Mouse (Mus musculus) heart, embryonic 16.5 days (tissue): Measurements from ENCODE around the gene Slc4a11. TPM values are rescaled to one million over a fixed set of nuclear protein-coding genes. Genes with fewer than 3 reads are reported as not detected.
"Not testable (repeated sequence)": the region's sequence is repeated elsewhere in the genome, so short reads cannot be mapped to it uniquely, and the experiment has no call there.

ENCODE experiments used
- ATAC-seq: fragments of 200-750 bp; cut with Nextera tagmentation; replicated peaks from 2 replicates; pipeline ENCODE4 v1.8.0; 2017; ENCODE audit warnings: moderate number of reproducible peaks; ENCODE audit not compliant: insufficient read depth, low FRiP score; ENCODE audit errors: extremely low read depth
- H3K27ac ChIP-seq: fragments of 300-500 bp; sonication (generic); 2 replicates; pipeline ENCODE4 v1.5.1; 2014; ENCODE audit warnings: mild to moderate bottlenecking, low read length, control low read depth, moderate library complexity
- H3K27me3 ChIP-seq: fragments of 300-500 bp; sonication (generic); 2 replicates; pipeline ENCODE4 v1.6.1; 2014; ENCODE audit warnings: low read length, mixed read lengths; ENCODE audit not compliant: control insufficient read depth, insufficient read depth
- H3K36me3 ChIP-seq: fragments of 300-500 bp; sonication (generic); 2 replicates; pipeline ENCODE4 v1.6.1; 2014; ENCODE audit not compliant: control insufficient read depth, insufficient read depth
- H3K4me1 ChIP-seq: fragments of 300-500 bp; sonication (generic); 2 replicates; pipeline ENCODE4 v1.6.1; 2014; ENCODE audit warnings: low read length, mixed read lengths; ENCODE audit not compliant: control insufficient read depth, insufficient read depth
- H3K4me2 ChIP-seq: fragments of 300-500 bp; sonication (generic); 2 replicates; pipeline ENCODE4 v1.6.1; 2014; ENCODE audit warnings: low read depth, mild to moderate bottlenecking, control low read depth, low read length
- H3K4me3 ChIP-seq: fragments of 300-500 bp; sonication (generic); 2 replicates; pipeline ENCODE4 v1.5.1; 2014; ENCODE audit warnings: mild to moderate bottlenecking, control low read depth, low read length
- H3K9ac ChIP-seq: fragments of 300-500 bp; sonication (generic); 2 replicates; pipeline ENCODE4 v1.6.1; 2014; ENCODE audit warnings: low read length, control low read depth
- H3K9me3 ChIP-seq: fragments of 300-500 bp; sonication (generic); replicated peaks from 2 replicates; pipeline ENCODE4 v1.6.1; 2016; ENCODE audit warnings: low read length; ENCODE audit not compliant: control insufficient read depth
- WGBS: fragments of 180-500 bp; shearing (Covaris S2); extraction: QIAGEN DNeasy Blood & Tissue Kit; methylation state at CpG from one replicate; pipeline ENCODE4 v1.1.7; 2014; 5-methylcytosine and 5-hydroxymethylcytosine counted together
- polyA plus RNA-seq: library from polyadenylated mRNA; unstranded; fragments of >200 nt; fragmentation: Nextera tagmentation; extraction: Ambion mirVana; gene quantifications from 2 replicates; pipeline ENCODE4 v1.2.1, GENCODE M21; 2015

Gene Slc4a11
- polyA plus RNA-seq, 1 experiment from 2014 or later: 0.34 TPM

GRCm38 (mm10) chr2:130663342-130663741 is 34.0 kb downstream of the Slc4a11 start:
- Histone ChIP-seq H3K36me3 (peaks cover 26% of the 10 kb centered on the region), H3K4me2 (peak overlapping the region; percentile 87), H3K4me3 (peak overlapping the region; percentile 80; the same call in 1 of the 2 replicates), H3K4me1 (peaks cover 13% of the 10 kb centered on the region), H3K27ac (no peak overlapping the region), H3K9me3 (no peaks in the 10 kb centered on the region), H3K9ac (peak overlapping the region; percentile 24), H3K27me3 (no peaks in the 10 kb centered on the region)
- no peak for ATAC-seq
- 86% methylated on average over 11 of the region's 11 CpGs for WGBS

DNA sequence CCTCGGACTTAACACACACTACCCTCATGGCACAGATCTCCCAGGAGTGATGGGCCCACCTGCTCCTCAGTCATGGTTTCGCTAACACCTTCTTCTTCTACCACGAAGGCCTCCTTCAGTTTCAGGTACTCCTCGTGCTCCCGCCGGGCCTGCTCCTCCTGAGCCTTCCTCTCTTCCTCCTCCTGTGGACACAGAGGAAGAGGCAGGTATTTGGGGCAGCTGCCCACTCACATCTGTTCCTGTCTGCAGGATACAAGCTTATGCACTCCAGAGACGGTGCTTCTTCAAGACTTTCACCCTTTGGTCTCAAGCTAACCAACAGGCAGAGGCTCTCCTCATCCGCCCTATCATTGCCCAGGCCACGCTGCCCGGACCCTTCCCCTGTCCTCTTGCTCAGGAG is 38.8 kb downstream of the Slc4a11 start:
- Histone ChIP-seq H3K36me3 (peaks cover 51% of the 10 kb centered on the region), H3K27me3 (no peaks in the 10 kb centered on the region), H3K4me2 (no peak overlapping the region), H3K4me1 (peaks cover 3% of the 10 kb centered on the region), H3K9ac (no peak overlapping the region), H3K27ac (no peak overlapping the region), H3K9me3 (no peaks in the 10 kb centered on the region), H3K4me3 (no peak overlapping the region)
- no peak for ATAC-seq
- 97% methylated on average over 10 of the region's 10 CpGs for WGBS

DNA sequence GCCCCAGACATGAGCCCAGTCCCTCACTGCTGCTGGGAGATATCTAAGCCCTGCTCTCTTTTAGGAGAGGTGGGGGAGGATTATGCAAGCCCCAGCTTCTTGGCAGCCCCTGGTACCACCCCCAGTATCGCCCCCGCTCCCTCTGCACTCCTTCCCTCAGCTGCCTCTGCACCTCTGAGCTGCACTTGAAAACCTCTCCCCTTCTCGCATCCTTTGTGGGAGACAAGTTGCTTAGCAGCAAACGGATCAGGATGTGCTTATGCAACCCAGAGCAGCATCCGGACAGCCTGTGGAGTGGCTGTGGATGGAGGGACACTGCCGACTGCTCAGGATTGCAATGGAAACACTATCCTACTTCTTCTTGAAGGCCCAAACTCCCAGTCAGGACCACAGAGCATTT is 39.8 kb downstream of the Slc4a11 start:
- H3K36me3 ChIP-seq: peaks cover 54% of the 10 kb centered on the region
- H3K27ac ChIP-seq: no peak overlapping the region
- H3K4me1 ChIP-seq: no peaks in the 10 kb centered on the region
- 80% methylated on average over 6 of the region's 6 CpGs for WGBS
- H3K4me3 ChIP-seq: no peak overlapping the region
- no peak for ATAC-seq
- no peaks in the 10 kb centered on the region for H3K27me3 ChIP-seq
- no peaks in the 10 kb centered on the region for H3K9me3 ChIP-seq
- H3K4me2 ChIP-seq: no peak overlapping the region
- H3K9ac ChIP-seq: no peak overlapping the region

- H3K9ac ChIP-seq: no peak overlapping the region
- 87% methylated on average over 9 of the region's 9 CpGs for WGBS
Measured at GRCm38 (mm10) chr2:130656536-130656935, 40.8 kb downstream of the Slc4a11 start.

GRCm38 (mm10) chr2:130655660-130656339 is 41.5 kb downstream of the Slc4a11 start:
- Histone ChIP-seq H3K9ac (no peak overlapping the region), H3K4me2 (no peak overlapping the region), H3K27me3 (no peaks in the 10 kb centered on the region), H3K27ac (no peak overlapping the region), H3K36me3 (peaks cover 45% of the 10 kb centered on the region), H3K4me1 (no peaks in the 10 kb centered on the region), H3K9me3 (no peaks in the 10 kb centered on the region), H3K4me3 (no peak overlapping the region)
- 84% methylated on average over 6 of the region's 6 CpGs for WGBS
- ATAC-seq: no peak

More at GRCm38 (mm10) chr2:130656536-130656935, 40.8 kb downstream of the Slc4a11 start:
- ATAC-seq: no peak
- no peaks in the 10 kb centered on the region for H3K27me3 ChIP-seq
- no peak overlapping the region for H3K4me2 ChIP-seq
- H3K27ac ChIP-seq: no peak overlapping the region
- peaks cover 50% of the 10 kb centered on the region for H3K36me3 ChIP-seq
- no peak overlapping the region for H3K4me3 ChIP-seq
- H3K9me3 ChIP-seq: no peaks in the 10 kb centered on the region
- H3K4me1 ChIP-seq: no peaks in the 10 kb centered on the region

DNA sequence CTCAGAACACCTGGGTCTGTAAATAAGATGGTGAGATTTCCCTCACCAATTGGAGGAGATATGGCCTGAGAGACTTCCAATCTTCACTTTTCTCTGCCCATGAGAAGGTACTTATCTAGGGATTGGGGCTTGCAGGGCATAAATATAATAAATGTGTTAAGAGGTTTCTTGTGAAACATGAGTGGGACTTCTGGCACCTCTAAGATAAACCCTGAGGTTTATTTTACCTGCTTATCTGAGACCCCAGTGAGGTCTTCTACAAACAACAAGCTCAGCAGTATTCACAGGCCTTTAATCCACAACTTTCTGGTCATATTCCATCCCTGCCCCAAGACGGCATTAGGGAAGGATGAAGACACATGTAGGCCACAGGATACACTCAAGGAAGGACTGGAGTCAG is 43.6 kb downstream of the Slc4a11 start:
- 78% methylated on average over 1 of the region's 1 CpGs for WGBS
- Histone ChIP-seq H3K27ac (no peak overlapping the region), H3K36me3 (peaks cover 44% of the 10 kb centered on the region), H3K4me3 (no peak overlapping the region), H3K9ac (no peak overlapping the region), H3K27me3 (no peaks in the 10 kb centered on the region), H3K9me3 (no peaks in the 10 kb centered on the region), H3K4me1 (no peaks in the 10 kb centered on the region), H3K4me2 (no peak overlapping the region)
- no peak for ATAC-seq

DNA sequence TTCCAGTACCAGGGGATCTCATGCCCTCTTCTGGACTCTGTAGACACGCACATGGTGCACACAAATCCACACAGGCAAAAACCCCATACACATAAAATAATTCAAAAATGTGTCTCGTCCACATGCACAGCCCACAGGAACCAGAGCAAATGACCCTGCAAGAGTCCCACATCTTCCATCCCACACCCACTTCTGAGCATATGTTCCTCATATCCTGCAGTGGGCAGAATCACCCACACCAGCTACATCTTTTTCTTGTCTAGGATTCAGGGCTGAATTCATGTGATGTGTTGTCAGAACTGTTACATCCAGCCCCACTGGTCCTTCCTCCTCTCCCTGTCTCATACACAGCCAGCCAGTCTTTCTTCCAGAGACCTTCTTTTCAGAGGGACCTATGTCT is 44.0 kb downstream of the Slc4a11 start:
- H3K4me1 ChIP-seq: no peaks in the 10 kb centered on the region
- no peak overlapping the region for H3K9ac ChIP-seq
- 84% methylated on average over 2 of the region's 2 CpGs for WGBS
- ATAC-seq: no peak
- H3K4me3 ChIP-seq: no peak overlapping the region
- H3K4me2 ChIP-seq: no peak overlapping the region
- peaks cover 40% of the 10 kb centered on the region for H3K36me3 ChIP-seq
- no peaks in the 10 kb centered on the region for H3K9me3 ChIP-seq
- H3K27ac ChIP-seq: no peak overlapping the region
- H3K27me3 ChIP-seq: no peaks in the 10 kb centered on the region

- H3K4me2 ChIP-seq, H3K27ac ChIP-seq, ATAC-seq, H3K4me1 ChIP-seq, H3K9ac ChIP-seq, H3K9me3 ChIP-seq, H3K4me3 ChIP-seq, H3K27me3 ChIP-seq: not testable (repeated sequence)
- 85% methylated on average over 6 of the region's 6 CpGs for WGBS
- H3K36me3 ChIP-seq: peaks cover 16% of the 10 kb centered on the region
Measured at GRCm38 (mm10) chr2:130649028-130649427, 48.3 kb downstream of the Slc4a11 start.

- Histone ChIP-seq H3K9ac (no peak overlapping the region), H3K27me3 (0 out of 2 replicates have a peak, but pooled peaks cover 2% of the 10 kb centered on the region), H3K4me2 (no peak overlapping the region), H3K36me3 (peaks cover 4% of the 10 kb centered on the region), H3K4me3 (no peak overlapping the region), H3K4me1 (peaks cover 5% of the 10 kb centered on the region; the same call in 1 of the 2 replicates), H3K9me3 (no peaks in the 10 kb centered on the region), H3K27ac (no peak overlapping the region)
- no peak for ATAC-seq
- WGBS: 73% methylated on average over 4 of the region's 4 CpGs
Measured at GRCm38 (mm10) chr2:130645198-130645597, 52.1 kb downstream of the Slc4a11 start.
